42 mouse cellular contexts compared by ENCODE assay signal in the genomic region with DNA sequence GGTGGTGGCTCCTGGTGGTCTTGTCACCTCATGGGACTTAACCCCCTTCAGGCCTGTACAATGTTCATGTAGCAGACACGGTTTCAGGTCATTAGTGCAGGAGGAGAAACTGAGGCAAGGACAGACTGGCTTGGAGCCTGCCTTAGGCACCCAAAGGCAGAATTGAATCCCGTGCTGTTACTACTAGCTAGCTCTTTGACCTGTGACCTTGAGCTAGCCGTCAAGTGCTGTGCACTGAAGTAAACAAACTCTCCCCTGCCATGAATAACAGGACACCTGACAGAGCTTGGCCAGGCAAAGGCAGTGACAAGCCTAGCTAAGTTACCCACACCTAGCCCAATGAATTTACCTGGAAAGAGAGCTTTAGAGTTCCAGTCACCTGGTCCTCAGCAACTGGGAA. TPM values are rescaled to one million over a fixed set of nuclear protein-coding genes. Genes with fewer than 3 reads are reported as not detected.
"Had no signal": no experiment of that assay in that cellular context is flagged by ENCODE, and none has a peak within 500 bp of the region (broad histone marks: within the 10 kb centered on the region; RNA-seq: fewer than 3 reads in every experiment).

No protein-coding gene starts in this region.

- H3K9me3 ChIP-seq: heart, embryonic 10.5 days; heart, embryonic 12.5 days; hindbrain, embryonic 10.5 days; hindbrain, embryonic 12.5 days; hindbrain, embryonic 15.5 days; kidney, embryonic 15.5 days; limb, embryonic 13.5 days; limb, embryonic 15.5 days; liver, embryonic 12.5 days had no signal

- H3K4me2 ChIP-seq: heart, embryonic 12.5 days; hindbrain, embryonic 12.5 days; hindbrain, embryonic 15.5 days; kidney, embryonic 15.5 days; limb, embryonic 13.5 days; limb, embryonic 15.5 days; liver, embryonic 12.5 days had no signal

- H3K4me1 ChIP-seq: heart, embryonic 10.5 days; heart, embryonic 12.5 days; hindbrain, embryonic 10.5 days; hindbrain, embryonic 12.5 days; hindbrain, embryonic 15.5 days; kidney, embryonic 15.5 days; limb, embryonic 13.5 days; limb, embryonic 15.5 days; liver, embryonic 12.5 days had no signal

- H3K9ac ChIP-seq: heart, embryonic 12.5 days; hindbrain, embryonic 12.5 days; hindbrain, embryonic 15.5 days; kidney, embryonic 15.5 days; limb, embryonic 13.5 days; limb, embryonic 15.5 days; liver, embryonic 12.5 days; liver, embryonic 14.5 days had no signal

- H3K4me3 ChIP-seq: gastrocnemius, adult 2 months; heart, embryonic 10.5 days; heart, embryonic 12.5 days; hindbrain, embryonic 10.5 days; hindbrain, embryonic 12.5 days; hindbrain, embryonic 15.5 days; kidney, embryonic 15.5 days; limb, embryonic 13.5 days; limb, embryonic 15.5 days; liver, embryonic 12.5 days had no signal

- ATAC-seq: hindbrain, postnatal 0 days; intestine, embryonic 16.5 days; liver, embryonic 12.5 days had no signal

- H3K27ac ChIP-seq: gastrocnemius, adult 2 months; heart, embryonic 10.5 days; hindbrain, embryonic 10.5 days; hindbrain, embryonic 12.5 days; hindbrain, embryonic 15.5 days; hindbrain, postnatal 0 days; kidney, embryonic 15.5 days; kidney, postnatal 0 days; limb, embryonic 13.5 days; limb, embryonic 15.5 days; liver, embryonic 12.5 days; liver, embryonic 14.5 days had no signal

- DNase-seq: gastrocnemius, adult 2 months; gastrocnemius, postnatal 10 days; gastrocnemius, postnatal 25 days; heart, adult 18-20 months; heart, postnatal 10 days; heart, postnatal 4 days; kidney, adult 11 months; kidney, adult 2 months; kidney, adult 9 months; kidney, postnatal 14 days; kidney, postnatal 36 days; layer of hippocampus, adult 9-11 months; layer of hippocampus, postnatal 36 days; left cerebral cortex, postnatal 4 days had no signal

- H3K36me3 ChIP-seq: heart, embryonic 10.5 days; heart, embryonic 12.5 days; hindbrain, embryonic 10.5 days; hindbrain, embryonic 12.5 days; hindbrain, embryonic 15.5 days; kidney, embryonic 15.5 days; limb, embryonic 13.5 days; limb, embryonic 15.5 days; liver, embryonic 12.5 days had no signal

RNA-seq across cellular contexts. Expression of a gene that starts 7.8 kb away (rescaled TPM):
- total RNA-seq: gastrocnemius, adult 2 months; granulocyte monocyte progenitor cell, adult 5-6 weeks; heart, adult 18-20 months; heart, adult 8-10 months; heart, postnatal 10 days; heart, postnatal 25 days; heart, postnatal 4 days; hindbrain, postnatal 0 days; layer of hippocampus, adult 18-20 months; layer of hippocampus, adult 8-10 months; layer of hippocampus, postnatal 14 days; layer of hippocampus, postnatal 36 days; left cerebral cortex, adult 18-20 months; left cerebral cortex, adult 8-10 months; left cerebral cortex, postnatal 10 days; left cerebral cortex, postnatal 25 days; left cerebral cortex, postnatal 4 days; liver, adult 2 months had no signal
- polyA plus RNA-seq: heart, embryonic 12.5 days; heart, embryonic 14.5 days; hindbrain, embryonic 10.5 days; hindbrain, embryonic 15.5 days; hindbrain, postnatal 0 days; intestine, embryonic 14.5 days; intestine, embryonic 16.5 days; kidney, adult 2 months; kidney, embryonic 15.5 days; kidney, postnatal 0 days; liver, adult 2 months; liver, embryonic 12.5 days; liver, embryonic 14.5 days had no signal

RNA-seq across cellular contexts. Expression of a gene that starts 17.1 kb away (rescaled TPM):
- total RNA-seq: gastrocnemius, adult 2 months; gastrocnemius, postnatal 10 days; gastrocnemius, postnatal 25 days; gastrocnemius, postnatal 4 days; heart, adult 18-20 months; heart, adult 8-10 months; heart, postnatal 10 days; heart, postnatal 25 days; heart, postnatal 4 days; layer of hippocampus, adult 18-20 months; layer of hippocampus, postnatal 36 days; liver, adult 2 months had no signal
- polyA plus RNA-seq: heart, embryonic 14.5 days; intestine, embryonic 14.5 days; intestine, embryonic 16.5 days; kidney, adult 2 months; limb, embryonic 11.5 days; liver, adult 2 months had no signal

RNA-seq across cellular contexts. Expression of a gene that starts 41.4 kb away (rescaled TPM):
- total RNA-seq: gastrocnemius, adult 2 months; gastrocnemius, postnatal 10 days; gastrocnemius, postnatal 25 days; gastrocnemius, postnatal 4 days; granulocyte monocyte progenitor cell, adult 5-6 weeks; heart, adult 18-20 months; heart, adult 8-10 months; heart, postnatal 10 days; heart, postnatal 25 days; heart, postnatal 4 days; layer of hippocampus, adult 18-20 months; layer of hippocampus, adult 8-10 months; layer of hippocampus, postnatal 14 days; layer of hippocampus, postnatal 36 days; left cerebral cortex, adult 18-20 months; left cerebral cortex, adult 8-10 months; left cerebral cortex, postnatal 10 days; left cerebral cortex, postnatal 25 days; liver, adult 2 months had no signal
- polyA plus RNA-seq: heart, embryonic 12.5 days; heart, embryonic 14.5 days; intestine, embryonic 14.5 days; kidney, adult 2 months; limb, embryonic 15.5 days; liver, adult 2 months; liver, embryonic 12.5 days had no signal
